Mouse (Mus musculus): ENCODE measurements around the gene Gm36210. TPM values are rescaled to one million over a fixed set of nuclear protein-coding genes. Genes with fewer than 3 reads are reported as not detected.

Gm36210 gene
- polyA plus RNA-seq, 1 experiment = 0.08 TPM

- TF ChIP-seq CTCF (IDR thresholded peaks at IDR 0.05; ENCODE audit: extremely low read depth, insufficient read depth, insufficient read length, insufficient replicate concordance) (no peak), POLR2A (IDR thresholded peaks at IDR 0.05; ENCODE audit: low read depth, low read length) (no peak)
- DNase-seq (ENCODE audit: low read depth in 1 of 2, low spot score in 2 of 2) = no peak
- Histone ChIP-seq H3K4me1 (ENCODE audit: control insufficient read depth, insufficient read depth, insufficient read length) (peaks cover 7% of the 10 kb centered on the region), H3K27ac (ENCODE audit: insufficient read depth, low read length) (no peak overlapping the region), H3K4me3 (ENCODE audit: extremely low read depth, insufficient read depth, insufficient read length) (no peak overlapping the region), H3K27me3 (ENCODE audit: control insufficient read depth, insufficient read depth, low read length) (peaks cover 6% of the 10 kb centered on the region), H3K36me3 (ENCODE audit: control insufficient read depth, insufficient read depth, low read length) (no peaks in the 10 kb centered on the region)
- 85% methylated on average over 17 of the region's 17 CpGs for WGBS
These were observed 22.0 kb upstream of the Gm36210 start for GRCm38 (mm10) chr7:4928323-4928722.

GRCm38 (mm10) chr7:4927711-4928110 is 21.4 kb upstream of the Gm36210 start:
- H3K4me3 ChIP-seq (ENCODE audit: extremely low read depth, insufficient read depth, insufficient read length) = no peak overlapping the region
- peaks cover 11% of the 10 kb centered on the region for H3K27me3 ChIP-seq (ENCODE audit: control insufficient read depth, insufficient read depth, low read length)
- no peak for DNase-seq (ENCODE audit: low read depth in 1 of 2, low spot score in 2 of 2)
- 67% methylated on average over 8 of the region's 8 CpGs for WGBS
- no peak overlapping the region for H3K27ac ChIP-seq (ENCODE audit: insufficient read depth, low read length)
- H3K36me3 ChIP-seq (ENCODE audit: control insufficient read depth, insufficient read depth, low read length) = no peaks in the 10 kb centered on the region
- peaks cover 13% of the 10 kb centered on the region for H3K4me1 ChIP-seq (ENCODE audit: control insufficient read depth, insufficient read depth, insufficient read length)
- TF ChIP-seq CTCF (IDR thresholded peaks at IDR 0.05; ENCODE audit: extremely low read depth, insufficient read depth, insufficient read length, insufficient replicate concordance) (no peak), POLR2A (IDR thresholded peaks at IDR 0.05; ENCODE audit: low read depth, low read length) (no peak)

GRCm38 (mm10) chr7:4926849-4927248 is 20.5 kb upstream of the Gm36210 start:
- H3K27ac ChIP-seq (ENCODE audit: insufficient read depth, low read length) = no peak overlapping the region
- peaks cover 11% of the 10 kb centered on the region for H3K27me3 ChIP-seq (ENCODE audit: control insufficient read depth, insufficient read depth, low read length)
- no peak overlapping the region for H3K4me3 ChIP-seq (ENCODE audit: extremely low read depth, insufficient read depth, insufficient read length)
- H3K36me3 ChIP-seq (ENCODE audit: control insufficient read depth, insufficient read depth, low read length) = no peaks in the 10 kb centered on the region
- TF ChIP-seq POLR2A (IDR thresholded peaks at IDR 0.05; ENCODE audit: low read depth, low read length) = no peak
- TF ChIP-seq CTCF (IDR thresholded peaks at IDR 0.05; ENCODE audit: extremely low read depth, insufficient read depth, insufficient read length, insufficient replicate concordance) = no peak
- no peak for DNase-seq (ENCODE audit: low read depth in 1 of 2, low spot score in 2 of 2)
- peaks cover 16% of the 10 kb centered on the region for H3K4me1 ChIP-seq (ENCODE audit: control insufficient read depth, insufficient read depth, insufficient read length)
- 83% methylated on average over 16 of the region's 16 CpGs for WGBS

GRCm38 (mm10) chr7:4925441-4926381 is 19.4 kb upstream of the Gm36210 start, which contains the start of gene Ssc5d:
Gene Ssc5d, plus strand, starts transcription at chr7:4925785.
- WGBS = 36% methylated on average over 6 of the region's 6 CpGs
- H3K27ac ChIP-seq (ENCODE audit: insufficient read depth, low read length) = no peak within 1 kb of the TSS

GRCm38 (mm10) chr7:4924891-4925301 is 18.6 kb upstream of the Gm36210 start:
- H3K4me1 ChIP-seq (ENCODE audit: control insufficient read depth, insufficient read depth, insufficient read length) = peaks cover 16% of the 10 kb centered on the region
- TF ChIP-seq POLR2A (IDR thresholded peaks at IDR 0.05; ENCODE audit: low read depth, low read length) (no peak), CTCF (IDR thresholded peaks at IDR 0.05; ENCODE audit: extremely low read depth, insufficient read depth, insufficient read length, insufficient replicate concordance) (no peak)
- DNase-seq (ENCODE audit: low read depth in 1 of 2, low spot score in 2 of 2) = no peak
- no peak overlapping the region for H3K27ac ChIP-seq (ENCODE audit: insufficient read depth, low read length)
- H3K4me3 ChIP-seq (ENCODE audit: extremely low read depth, insufficient read depth, insufficient read length) = no peak overlapping the region
- peaks cover 11% of the 10 kb centered on the region for H3K27me3 ChIP-seq (ENCODE audit: control insufficient read depth, insufficient read depth, low read length)
- 18% methylated on average over 3 of the region's 4 CpGs for WGBS
- peaks cover 10% of the 10 kb centered on the region for H3K36me3 ChIP-seq (ENCODE audit: control insufficient read depth, insufficient read depth, low read length)

More at GRCm38 (mm10) chr7:4925441-4926381, 19.4 kb upstream of the Gm36210 start, which contains the start of gene Ssc5d:
- DNase-seq (ENCODE audit: low read depth in 1 of 2, low spot score in 2 of 2) = no peak
- Histone ChIP-seq H3K36me3 (ENCODE audit: control insufficient read depth, insufficient read depth, low read length) (peaks cover 2% of the 10 kb centered on the region), H3K4me1 (ENCODE audit: control insufficient read depth, insufficient read depth, insufficient read length) (peaks cover 16% of the 10 kb centered on the region), H3K27me3 (ENCODE audit: control insufficient read depth, insufficient read depth, low read length) (peaks cover 11% of the 10 kb centered on the region), H3K4me3 (ENCODE audit: extremely low read depth, insufficient read depth, insufficient read length) (no peak within 1 kb of the TSS)
- no peak for TF ChIP-seq POLR2A (IDR thresholded peaks at IDR 0.05; ENCODE audit: low read depth, low read length)
- no peak for TF ChIP-seq CTCF (IDR thresholded peaks at IDR 0.05; ENCODE audit: extremely low read depth, insufficient read depth, insufficient read length, insufficient replicate concordance)

- TF ChIP-seq POLR2A (IDR thresholded peaks at IDR 0.05; ENCODE audit: low read depth, low read length) = no peak
- Histone ChIP-seq H3K27ac (ENCODE audit: insufficient read depth, low read length) (no peak overlapping the region), H3K27me3 (ENCODE audit: control insufficient read depth, insufficient read depth, low read length) (peaks cover 11% of the 10 kb centered on the region), H3K4me1 (ENCODE audit: control insufficient read depth, insufficient read depth, insufficient read length) (peaks cover 16% of the 10 kb centered on the region), H3K36me3 (ENCODE audit: control insufficient read depth, insufficient read depth, low read length) (peaks cover 14% of the 10 kb centered on the region), H3K4me3 (ENCODE audit: extremely low read depth, insufficient read depth, insufficient read length) (no peak overlapping the region)
- WGBS = 0% methylated on average over 4 of the region's 4 CpGs
- no peak for DNase-seq (ENCODE audit: low read depth in 1 of 2, low spot score in 2 of 2)
These were observed 18.2 kb upstream of the Gm36210 start for GRCm38 (mm10) chr7:4924483-4924882.
